Mouse (Mus musculus): Measurements from ENCODE around the gene Rbfox1.

GRCm38 (mm10) chr16:6424738-6425137 is 539.6 kb downstream of the Rbfox1 start:
- TF ChIP-seq POLR2A (IDR thresholded peaks at IDR 0.05; ENCODE audit: extremely low read depth, insufficient read depth, low read length) (no peak), CTCF (IDR thresholded peaks at IDR 0.05; ENCODE audit: low read depth, low read length) (no peak)
